Mouse (Mus musculus) hindbrain, embryonic 12.5 days (tissue): ENCODE data around the gene Tha1. TPM values are rescaled to one million over a fixed set of nuclear protein-coding genes. Genes with fewer than 3 reads are reported as not detected.

Source experiments
- ATAC-seq: fragments of 200-750 bp; cut with Nextera tagmentation; 2 replicates; pipeline ENCODE4 v1.8.0; 2017; ENCODE audit warnings: moderate TSS enrichment; ENCODE audit not compliant: low FRiP score
- H3K27ac ChIP-seq: fragments of 300-500 bp; sonication (generic); 2 replicates; pipeline ENCODE4 v1.5.1; 2016; ENCODE audit warnings: mild to moderate bottlenecking
- H3K27me3 ChIP-seq: fragments of 300-500 bp; sonication (generic); 2 replicates; pipeline ENCODE4 v1.6.1; 2016; ENCODE audit warnings: mild to moderate bottlenecking
- H3K36me3 ChIP-seq: fragments of 300-500 bp; sonication (generic); 2 replicates; pipeline ENCODE4 v1.6.1; 2016; ENCODE audit warnings: mild to moderate bottlenecking
- H3K4me1 ChIP-seq: fragments of 300-500 bp; sonication (generic); 2 replicates; pipeline ENCODE4 v1.6.1; 2016
- H3K4me2 ChIP-seq: fragments of 300-500 bp; sonication (generic); replicated peaks from 2 replicates; pipeline ENCODE4 v1.6.1; 2016; ENCODE audit warnings: mild to moderate bottlenecking
- H3K4me3 ChIP-seq: fragments of 300-500 bp; sonication (generic); 2 replicates; pipeline ENCODE4 v1.5.1; 2016; ENCODE audit warnings: mild to moderate bottlenecking
- H3K9ac ChIP-seq: fragments of 300-500 bp; sonication (generic); 2 replicates; pipeline ENCODE4 v1.6.1; 2016; ENCODE audit warnings: mild to moderate bottlenecking, moderate library complexity
- H3K9me3 ChIP-seq: fragments of 300-500 bp; sonication (generic); replicated peaks from 2 replicates; pipeline ENCODE4 v1.6.1; 2016; ENCODE audit warnings: mild to moderate bottlenecking
- WGBS: fragments of 180-500 bp; shearing (Covaris S2); methylation state at CpG from one replicate; pipeline ENCODE4 v1.1.7; 2016; 5-methylcytosine and 5-hydroxymethylcytosine counted together
- polyA plus RNA-seq: library from polyadenylated mRNA; unstranded; fragments of >200 nt; fragmentation: Nextera tagmentation; extraction: Ambion mirVana; gene quantifications from 2 replicates; pipeline ENCODE4 v1.2.1, GENCODE M21; 2016

Tha1 gene
- polyA plus RNA-seq, 1 experiment from 2014 or later: 3.1 TPM

GRCm38 (mm10) chr11:117828149-117828887 is 45.0 kb downstream of the Tha1 start:
- no peaks in the 10 kb centered on the region for H3K9me3 ChIP-seq
- no peaks in the 10 kb centered on the region for H3K27me3 ChIP-seq
- 88% methylated on average over 18 of the region's 18 CpGs for WGBS
- no peak for ATAC-seq
- H3K27ac ChIP-seq: no peak overlapping the region
- no peaks in the 10 kb centered on the region for H3K36me3 ChIP-seq
- no peak overlapping the region for H3K9ac ChIP-seq
- no peak overlapping the region for H3K4me2 ChIP-seq
- H3K4me3 ChIP-seq: no peak overlapping the region
- peaks cover 45% of the 10 kb centered on the region for H3K4me1 ChIP-seq

- Histone ChIP-seq H3K4me1 (peaks cover 44% of the 10 kb centered on the region), H3K27me3 (no peaks in the 10 kb centered on the region), H3K4me3 (no peak overlapping the region), H3K36me3 (peaks cover 5% of the 10 kb centered on the region; the same call in 1 of the 2 replicates), H3K4me2 (no peak overlapping the region), H3K9me3 (no peaks in the 10 kb centered on the region), H3K9ac (no peak overlapping the region), H3K27ac (no peak overlapping the region)
- WGBS: 75% methylated on average over 3 of the region's 3 CpGs
- ATAC-seq: no peak
Measured at GRCm38 (mm10) chr11:117827386-117827785, 45.9 kb downstream of the Tha1 start.

- Histone ChIP-seq H3K9me3 (no peaks in the 10 kb centered on the region), H3K4me1 (peaks cover 39% of the 10 kb centered on the region), H3K36me3 (peaks cover 6% of the 10 kb centered on the region; the same call in 1 of the 2 replicates), H3K27me3 (no peaks in the 10 kb centered on the region), H3K9ac (no peak overlapping the region), H3K4me3 (no peak overlapping the region), H3K4me2 (peak overlapping the region; percentile 90; the same call in 1 of the 2 replicates), H3K27ac (no peak overlapping the region)
- 71% methylated on average over 8 of the region's 8 CpGs for WGBS
- no peak for ATAC-seq
Measured at GRCm38 (mm10) chr11:117826916-117827315, 46.4 kb downstream of the Tha1 start.

- Histone ChIP-seq H3K4me3 (peak overlapping the region; percentile 46), H3K27me3 (no peaks in the 10 kb centered on the region), H3K9ac (peak overlapping the region; percentile 71), H3K4me1 (peaks cover 39% of the 10 kb centered on the region), H3K36me3 (peaks cover 6% of the 10 kb centered on the region; the same call in 1 of the 2 replicates), H3K27ac (peak overlapping the region; percentile 75), H3K9me3 (no peaks in the 10 kb centered on the region), H3K4me2 (peak overlapping the region; percentile 90)
- WGBS: 9% methylated on average over 5 of the region's 5 CpGs
- peak; percentile 38; the same call in 1 of the 2 replicates for ATAC-seq
Measured at GRCm38 (mm10) chr11:117826164-117826563, 47.1 kb downstream of the Tha1 start.

- under 1% methylated on average over 34 of the region's 34 CpGs for WGBS
- Histone ChIP-seq H3K4me1 (peaks cover 39% of the 10 kb centered on the region), H3K27me3 (no peaks in the 10 kb centered on the region), H3K9ac (peak within 1 kb of the TSS; percentile 71), H3K4me2 (peak within 1 kb of the TSS; percentile 90), H3K4me3 (peak within 1 kb of the TSS; percentile 46), H3K9me3 (no peaks in the 10 kb centered on the region), H3K36me3 (peaks cover 6% of the 10 kb centered on the region; the same call in 1 of the 2 replicates), H3K27ac (peak within 1 kb of the TSS; percentile 75)
- peak; percentile 64 for ATAC-seq
Measured at GRCm38 (mm10) chr11:117825333-117826101, 47.8 kb downstream of the Tha1 start, which contains the start of the genes Afmid and Tk1. TSS of gene Afmid (plus strand) at chr11:117825924. TSS of gene Tk1 (minus strand) at chr11:117826092.

GRCm38 (mm10) chr11:117824060-117824969 is 49.0 kb downstream of the Tha1 start:
- no peaks in the 10 kb centered on the region for H3K9me3 ChIP-seq
- H3K27me3 ChIP-seq: no peaks in the 10 kb centered on the region
- peak; percentile 78 for ATAC-seq
- 26% methylated on average over 23 of the region's 23 CpGs for WGBS
- peak overlapping the region; percentile 90 for H3K4me2 ChIP-seq
- no peak overlapping the region for H3K27ac ChIP-seq
- peaks cover 40% of the 10 kb centered on the region for H3K4me1 ChIP-seq
- H3K36me3 ChIP-seq: peaks cover 6% of the 10 kb centered on the region; the same call in 1 of the 2 replicates
- H3K9ac ChIP-seq: peak overlapping the region; percentile 57
- H3K4me3 ChIP-seq: peak overlapping the region; percentile 46

- H3K36me3 ChIP-seq: peaks cover 9% of the 10 kb centered on the region
- no peak overlapping the region for H3K4me2 ChIP-seq
- H3K9me3 ChIP-seq: no peaks in the 10 kb centered on the region
- no peak overlapping the region for H3K27ac ChIP-seq
- no peaks in the 10 kb centered on the region for H3K27me3 ChIP-seq
- H3K4me1 ChIP-seq: peaks cover 37% of the 10 kb centered on the region
- H3K4me3 ChIP-seq: no peak overlapping the region
- no peak overlapping the region for H3K9ac ChIP-seq
- no peak for ATAC-seq
- WGBS: 97% methylated on average over 6 of the region's 6 CpGs
Measured at GRCm38 (mm10) chr11:117823411-117823810, 49.9 kb downstream of the Tha1 start.

DNA sequence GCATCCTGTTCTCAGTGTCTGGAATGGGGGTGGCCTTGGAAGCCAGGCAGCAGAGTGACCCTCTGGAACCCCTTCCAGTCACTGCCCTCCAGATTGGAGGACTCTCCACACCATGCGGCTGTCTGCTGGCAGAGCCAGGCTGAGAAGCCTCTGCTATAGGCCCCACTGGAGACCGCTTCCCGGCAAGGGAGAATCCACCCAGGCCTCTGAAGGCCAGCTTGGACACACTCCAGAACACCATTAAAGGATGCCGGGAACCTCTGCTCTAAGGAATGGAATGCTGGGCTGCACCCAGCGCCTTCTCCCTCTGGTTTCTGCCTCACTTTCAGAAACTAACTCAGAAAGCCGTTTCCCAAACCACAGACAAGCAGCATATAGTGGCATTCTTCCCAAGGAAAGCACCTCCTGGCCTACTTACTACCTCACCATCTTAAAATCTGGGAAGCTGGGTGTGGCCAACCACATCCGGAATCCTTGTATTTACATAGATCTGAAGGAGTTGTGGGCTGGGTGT is 50.5 kb downstream of the Tha1 start:
- Histone ChIP-seq H3K4me3 (no peak overlapping the region), H3K4me2 (no peak overlapping the region), H3K36me3 (peaks cover 9% of the 10 kb centered on the region), H3K27ac (no peak overlapping the region), H3K9me3 (no peaks in the 10 kb centered on the region), H3K27me3 (no peaks in the 10 kb centered on the region), H3K4me1 (peaks cover 31% of the 10 kb centered on the region), H3K9ac (no peak overlapping the region)
- WGBS: 92% methylated on average over 7 of the region's 7 CpGs
- ATAC-seq: no peak

GRCm38 (mm10) chr11:117821868-117822267 is 51.4 kb downstream of the Tha1 start:
- no peak overlapping the region for H3K4me2 ChIP-seq
- H3K36me3 ChIP-seq: peaks cover 9% of the 10 kb centered on the region
- WGBS: 85% methylated on average over 9 of the region's 9 CpGs
- H3K4me1 ChIP-seq: peaks cover 29% of the 10 kb centered on the region
- H3K27me3 ChIP-seq: no peaks in the 10 kb centered on the region
- ATAC-seq: no peak
- H3K4me3 ChIP-seq: no peak overlapping the region
- no peak overlapping the region for H3K9ac ChIP-seq
- no peak overlapping the region for H3K27ac ChIP-seq
- H3K9me3 ChIP-seq: no peaks in the 10 kb centered on the region

GRCm38 (mm10) chr11:117820173-117820572 is 53.1 kb downstream of the Tha1 start:
- Histone ChIP-seq H3K27me3 (no peaks in the 10 kb centered on the region), H3K9ac (no peak overlapping the region), H3K27ac (no peak overlapping the region), H3K4me1 (peaks cover 13% of the 10 kb centered on the region), H3K36me3 (peaks cover 16% of the 10 kb centered on the region), H3K9me3 (no peaks in the 10 kb centered on the region), H3K4me2 (no peak overlapping the region), H3K4me3 (no peak overlapping the region)
- WGBS: 96% methylated on average over 7 of the region's 7 CpGs
- ATAC-seq: no peak

DNA sequence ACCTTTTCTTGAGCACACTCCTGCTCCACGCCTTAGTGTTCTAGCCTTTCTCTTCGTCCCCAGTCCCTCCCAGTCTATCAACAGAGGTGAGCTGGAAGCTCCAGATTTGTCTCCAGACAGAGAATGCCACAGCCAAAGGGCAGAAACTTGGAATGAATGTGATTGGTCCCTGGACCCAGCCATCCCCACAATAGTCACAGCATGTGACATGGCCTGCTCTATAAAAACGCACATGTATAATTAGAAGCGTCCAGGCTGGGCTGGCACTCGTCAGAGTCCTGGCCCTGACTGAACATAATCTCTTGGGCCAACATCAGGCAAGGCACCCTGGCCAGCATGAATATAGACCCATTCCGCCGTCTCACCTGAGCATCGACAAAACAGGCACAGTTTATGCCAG is 54.2 kb downstream of the Tha1 start:
- Histone ChIP-seq H3K27me3 (no peaks in the 10 kb centered on the region), H3K9me3 (no peaks in the 10 kb centered on the region), H3K4me1 (peaks cover 6% of the 10 kb centered on the region), H3K9ac (no peak overlapping the region), H3K27ac (peak overlapping the region; percentile 23; the same call in 1 of the 2 replicates), H3K4me3 (no peak overlapping the region), H3K36me3 (peaks cover 24% of the 10 kb centered on the region), H3K4me2 (no peak overlapping the region)
- whole genome bisulfite sequencing: 74% methylated on average over 8 of the region's 8 CpGs
- no peak for ATAC-seq
